Mouse (Mus musculus) induced T-regulatory cell, adult 2 months (primary cell): Measurements from ENCODE around the gene Tmem150b.
A peak's percentile ranks its signal among the peaks of the same experiment; 100 is the strongest.

Source experiments
- DNase-seq: peaks from one replicate; pipeline ENCODE4 v3.0.0-alpha.2; 2012; ENCODE audit warnings: low read depth

Tmem150b gene

DNA sequence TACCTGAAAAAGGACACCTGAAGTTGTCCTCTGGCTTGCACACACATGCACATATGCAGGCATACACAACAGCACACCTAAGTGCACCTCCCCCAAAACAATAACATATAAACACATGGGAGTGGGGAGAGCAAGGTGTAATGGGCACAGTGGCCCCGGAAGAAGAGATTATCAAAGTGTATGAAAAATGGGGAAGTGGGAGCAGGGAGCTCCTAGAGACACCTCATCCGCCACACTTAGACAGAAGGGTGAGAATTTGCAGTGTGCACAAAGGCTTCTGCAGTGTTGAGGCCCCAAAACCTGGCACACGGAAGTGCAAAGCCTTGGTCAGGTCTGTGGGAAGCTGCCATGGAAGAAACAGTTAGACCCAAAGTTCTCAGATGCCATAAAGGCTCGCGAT, 6.0 kb upstream of the Tmem150b start:
- no peak for DNase-seq

DNA sequence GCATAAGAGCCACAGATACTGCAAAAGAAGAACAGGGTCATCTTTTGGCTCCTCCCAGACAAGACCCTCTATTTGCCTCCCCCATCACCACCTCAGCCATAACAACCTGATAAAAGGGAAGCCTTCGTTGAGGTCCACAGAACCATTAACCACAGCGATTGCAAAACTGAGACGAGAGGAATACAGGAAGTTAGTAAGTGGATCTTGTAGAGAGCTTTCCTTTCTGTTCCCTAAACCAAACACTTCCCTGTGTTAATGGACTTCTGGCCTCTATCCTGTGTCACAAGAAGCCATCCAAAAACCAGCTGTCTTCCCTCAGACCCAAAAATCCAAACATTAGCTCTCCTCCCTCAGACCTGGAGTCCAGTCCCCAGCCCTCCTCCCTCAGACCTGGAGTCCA, 690 bp downstream of the Tmem150b start:
- no peak for DNase-seq

DNA sequence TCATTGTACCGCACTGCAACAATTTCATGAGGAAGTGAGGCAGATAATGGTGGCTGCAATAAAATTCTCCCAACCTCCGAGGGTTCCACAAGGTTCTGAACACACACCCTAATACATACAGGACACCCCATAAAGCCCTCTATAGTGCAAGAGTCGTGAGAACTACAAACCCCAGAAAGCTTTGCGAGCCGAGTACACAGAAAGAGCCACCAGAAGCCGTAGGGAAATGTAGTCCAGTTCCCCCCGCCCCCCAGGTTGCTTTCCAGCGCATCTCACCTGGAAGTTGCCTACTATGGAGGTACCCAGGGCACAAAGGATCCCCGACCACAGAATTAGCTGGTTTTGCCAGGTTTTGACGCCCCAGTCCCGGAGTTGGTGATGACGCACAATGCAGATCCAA, 1.5 kb downstream of the Tmem150b start:
- peak; percentile 15 for DNase-seq

DNA sequence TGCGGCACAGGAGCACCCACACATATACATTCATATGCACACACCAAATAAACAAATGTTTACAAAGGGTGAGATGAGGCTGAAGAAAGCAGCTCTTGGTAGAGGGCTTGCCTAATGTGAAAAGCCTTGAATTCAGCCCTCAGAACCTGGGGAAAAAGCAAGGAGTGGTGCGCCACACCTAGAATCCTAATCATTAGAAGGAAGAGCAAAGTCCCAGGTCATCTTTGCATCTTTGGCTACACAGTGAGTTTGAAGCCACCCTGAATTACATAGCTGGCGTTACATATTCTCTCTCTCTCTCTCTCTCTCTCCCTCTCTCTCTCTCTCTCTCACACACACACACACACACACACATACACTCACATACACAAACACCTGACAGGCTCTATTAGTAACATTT, 5.8 kb downstream of the Tmem150b start:
- DNase-seq: no peak

- DNase-seq: no peak
These were observed 8.1 kb downstream of the Tmem150b start for GRCm38 (mm10) chr7:4716955-4717354.

DNA sequence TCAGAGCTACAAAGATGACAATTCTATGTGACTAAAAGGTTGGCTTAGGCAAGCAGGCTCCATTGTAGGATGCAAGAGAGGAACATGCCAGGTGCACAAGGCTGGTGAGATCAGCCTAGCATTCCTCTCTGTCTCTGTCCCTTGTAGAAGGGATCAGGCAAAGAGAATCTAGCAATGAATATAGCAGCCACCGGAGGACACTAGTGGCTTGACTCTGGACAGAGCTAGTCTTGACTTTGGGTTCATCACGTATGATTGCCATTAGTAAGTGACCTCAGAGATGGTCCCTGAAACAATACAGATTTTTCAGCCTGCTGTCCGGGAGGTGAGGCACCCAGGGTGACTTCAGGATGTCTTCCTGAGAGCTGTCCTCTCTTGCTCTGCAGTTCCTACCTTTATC, 12.5 kb downstream of the Tmem150b start:
- no peak for DNase-seq

GRCm38 (mm10) chr7:4705098-4705497, 20.0 kb downstream of the Tmem150b start:
- DNase-seq: peak; percentile 47

DNA sequence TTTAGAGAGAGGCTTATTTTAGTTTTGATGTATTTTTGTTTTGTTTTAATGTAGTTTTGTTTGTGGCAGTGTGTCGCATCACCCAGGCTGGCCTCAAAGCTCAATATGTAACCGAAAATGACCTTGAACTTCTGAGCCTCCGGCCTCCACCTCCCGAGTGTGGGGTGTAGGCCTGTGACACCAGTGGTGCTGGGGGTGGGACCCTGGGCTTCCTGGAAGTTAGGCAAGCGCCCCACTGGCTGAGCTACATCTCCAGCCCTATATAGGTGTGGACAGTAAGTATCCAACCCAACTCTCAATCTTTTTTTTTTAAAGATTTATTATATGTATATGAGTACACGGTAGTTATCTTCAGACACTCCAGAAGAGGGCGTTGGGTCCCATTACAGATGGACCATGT, 21.9 kb downstream of the Tmem150b start:
- DNase-seq: no peak

- no peak for DNase-seq
These were observed 22.7 kb downstream of the Tmem150b start for GRCm38 (mm10) chr7:4702334-4702733.

GRCm38 (mm10) chr7:4693004-4693403, 32.0 kb downstream of the Tmem150b start:
- DNase-seq: no peak

DNA sequence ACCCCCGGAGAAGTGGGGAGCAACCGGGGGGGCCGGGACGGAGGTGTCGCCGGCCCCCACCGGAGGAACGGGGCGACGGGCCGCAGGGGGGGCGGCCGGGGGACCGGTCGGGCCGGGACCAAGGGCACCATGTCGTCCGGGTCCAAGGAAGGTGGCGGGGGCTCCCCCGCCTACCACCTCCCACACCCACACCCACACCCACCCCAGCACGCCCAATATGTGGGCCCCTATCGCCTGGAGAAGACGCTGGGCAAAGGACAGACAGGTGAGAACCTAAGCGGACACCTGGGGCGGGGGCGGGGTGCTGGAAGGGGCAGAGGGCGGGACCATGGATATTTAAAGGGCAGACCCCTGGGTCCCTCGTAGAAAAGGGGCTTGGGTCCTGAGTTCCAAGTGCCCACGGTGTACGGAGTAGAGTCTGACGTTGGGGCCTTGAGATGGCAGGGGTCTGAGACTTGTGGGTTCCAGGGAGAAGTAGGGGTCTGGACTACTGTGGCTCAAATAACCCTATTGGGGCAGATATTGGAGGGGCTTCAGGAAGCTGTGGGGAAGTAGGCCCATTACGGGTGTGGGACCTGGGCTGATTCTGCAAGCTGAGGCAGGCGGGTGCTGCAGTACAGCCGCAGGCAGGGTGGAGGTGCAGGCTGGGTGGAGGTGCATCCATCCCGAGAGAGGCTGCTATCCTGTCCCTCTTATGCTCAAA, 33.9 kb downstream of the Tmem150b start:
- DNase-seq: no peak

DNA sequence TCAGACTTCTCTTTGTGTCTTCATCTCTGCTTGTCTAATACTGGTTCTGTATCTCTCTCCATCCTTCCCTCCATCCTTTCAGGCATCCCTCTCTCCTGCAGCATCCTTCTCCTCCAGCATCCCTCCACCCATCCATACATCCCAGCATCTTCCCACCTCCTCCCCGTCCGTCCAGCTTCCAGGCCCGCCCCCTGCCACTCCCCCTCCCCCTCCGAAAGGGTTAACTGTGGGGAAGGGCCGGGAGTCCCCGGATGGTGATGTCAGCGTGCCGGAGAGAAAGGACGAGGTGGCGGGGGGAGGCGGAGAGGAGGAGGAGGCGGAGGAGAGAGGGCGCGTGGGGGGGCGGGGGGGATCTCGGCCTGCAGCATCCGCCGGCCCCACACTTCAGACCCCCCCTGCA, 34.7 kb downstream of the Tmem150b start, which contains the start of gene Brsk1:
Gene Brsk1, plus strand, starts transcription at position 218 of the 400 bp plus-strand sequence.
- DNase-seq: peak; percentile 38

DNA sequence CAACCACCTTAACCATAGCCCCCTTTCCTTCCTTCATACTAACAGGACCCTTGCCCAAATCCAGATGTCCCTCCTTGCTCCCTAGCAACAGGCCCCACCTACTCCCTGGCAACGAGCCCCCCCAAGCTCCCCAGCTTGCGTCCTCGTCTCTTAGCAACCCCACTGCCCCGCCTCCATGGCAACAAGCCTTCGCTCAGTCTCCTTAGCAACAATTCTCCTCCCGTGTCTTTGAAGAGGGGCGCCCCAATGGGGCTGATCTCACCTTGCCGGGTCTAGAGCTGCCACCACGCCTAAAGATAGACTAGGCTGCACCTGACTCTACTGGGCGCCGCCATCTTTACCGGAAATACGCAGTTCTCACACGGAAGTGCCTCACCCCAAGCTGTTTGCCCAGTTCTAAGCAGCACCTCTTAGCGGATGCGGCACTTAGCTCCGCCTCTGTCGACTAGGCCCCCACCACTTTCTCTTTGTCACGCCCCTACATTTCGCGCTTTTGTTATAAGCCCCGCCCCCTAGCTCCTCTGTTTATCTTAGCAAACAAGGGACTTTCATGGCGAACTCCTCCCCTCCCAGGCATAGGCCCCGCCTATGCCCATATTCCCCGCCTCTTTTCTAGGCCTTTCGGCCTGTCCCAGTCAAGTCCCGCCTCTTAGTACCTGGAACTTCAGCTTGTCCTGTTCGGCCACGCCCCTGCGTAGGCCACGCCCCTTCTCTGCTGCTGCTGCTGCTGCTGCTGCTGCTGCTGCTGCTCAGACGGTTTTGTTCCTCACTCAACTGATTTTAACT, 40.2 kb downstream of the Tmem150b start, which contains the start of gene Hspbp1:
Gene Hspbp1, minus strand, starts transcription at position 437 of the 786 bp plus-strand sequence.
- peak; percentile 100 for DNase-seq

DNA sequence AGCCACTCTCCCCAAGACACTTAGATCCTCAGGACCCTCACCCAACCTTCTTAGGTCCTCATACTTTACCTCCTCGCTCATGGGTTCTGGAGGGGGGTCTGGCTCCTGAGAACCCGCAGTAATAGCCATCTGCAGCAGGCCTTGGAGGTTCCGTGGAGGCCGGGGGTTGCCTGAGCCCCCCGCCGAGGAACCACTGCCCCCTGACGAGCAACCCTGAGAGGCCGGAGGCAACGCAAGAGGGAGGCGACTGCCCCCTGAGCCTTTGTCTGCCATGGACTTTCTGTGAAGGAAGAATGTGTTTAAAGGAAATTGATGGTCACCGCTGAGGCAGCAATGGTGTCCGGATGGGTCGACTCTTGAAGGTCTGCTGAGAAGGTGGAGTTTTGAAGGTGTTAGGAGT, 40.8 kb downstream of the Tmem150b start:
- DNase-seq: no peak

DNA sequence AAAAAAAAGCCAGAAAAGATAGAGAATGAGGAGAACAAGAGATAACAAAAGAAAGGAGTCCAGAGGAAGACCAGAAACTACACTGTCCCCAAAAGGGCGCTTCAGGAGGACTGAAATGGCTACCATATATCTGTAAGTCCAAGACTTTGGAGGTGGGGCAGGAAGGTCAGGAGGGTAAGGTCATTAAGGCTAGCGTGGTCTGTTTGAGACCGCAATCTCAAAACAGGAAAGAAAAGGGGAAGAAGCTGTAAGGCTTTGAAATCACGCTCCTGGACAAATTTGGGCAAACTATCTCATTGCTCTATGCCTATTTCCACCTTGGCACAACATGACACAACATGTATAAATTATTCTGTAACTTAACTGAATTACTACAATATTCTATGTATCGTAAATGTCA, 41.7 kb downstream of the Tmem150b start:
- no peak for DNase-seq

DNA sequence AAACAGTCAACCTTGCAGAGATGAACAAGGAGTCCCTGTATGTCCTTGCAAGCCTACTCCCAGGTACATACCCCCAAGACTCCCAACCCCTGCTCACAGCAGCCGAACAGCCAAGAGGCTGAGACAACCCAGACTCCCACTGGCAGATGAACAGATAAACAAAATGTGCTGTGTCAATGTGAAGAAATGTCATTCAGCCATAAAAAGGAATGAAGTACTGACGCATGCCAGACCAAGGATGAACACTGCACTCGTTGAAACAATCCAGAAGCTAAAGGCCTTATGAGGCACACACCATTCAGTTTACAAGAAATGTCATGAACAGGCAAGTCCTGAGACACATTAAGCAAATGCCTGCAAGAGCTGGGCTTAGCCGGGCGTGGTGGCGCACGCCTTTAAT, 49.8 kb downstream of the Tmem150b start:
- no peak for DNase-seq

DNA sequence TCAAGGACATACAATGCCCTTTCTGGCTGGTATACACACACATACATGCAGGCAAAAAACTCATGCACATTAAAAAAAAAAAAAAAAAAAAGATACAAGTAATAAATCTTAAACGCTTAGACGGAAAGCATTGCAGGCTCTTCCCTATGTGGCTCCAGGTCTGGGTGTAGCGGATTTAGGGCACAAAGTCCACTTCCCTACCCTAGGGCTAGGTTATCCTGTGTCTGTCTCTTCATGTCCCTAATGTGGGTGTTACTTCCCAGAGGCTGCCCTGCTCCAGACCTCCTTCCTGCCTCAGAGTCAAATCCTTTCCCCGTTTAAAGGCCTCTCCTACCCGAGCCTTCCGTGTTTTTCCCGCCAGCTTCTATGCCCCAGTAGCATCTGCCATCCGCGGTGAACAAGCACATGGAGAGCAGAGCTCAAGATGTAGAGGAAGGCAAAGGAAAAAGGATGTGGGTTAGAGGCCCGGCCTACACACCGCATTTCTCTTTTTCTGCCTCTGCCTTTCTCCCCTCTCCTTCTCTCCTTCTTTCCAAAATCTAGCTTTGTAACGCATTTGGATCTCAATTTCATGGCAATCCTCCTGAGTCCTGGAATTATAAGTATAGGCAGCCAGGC, 50.8 kb downstream of the Tmem150b start:
- peak; percentile 55 for DNase-seq

DNA sequence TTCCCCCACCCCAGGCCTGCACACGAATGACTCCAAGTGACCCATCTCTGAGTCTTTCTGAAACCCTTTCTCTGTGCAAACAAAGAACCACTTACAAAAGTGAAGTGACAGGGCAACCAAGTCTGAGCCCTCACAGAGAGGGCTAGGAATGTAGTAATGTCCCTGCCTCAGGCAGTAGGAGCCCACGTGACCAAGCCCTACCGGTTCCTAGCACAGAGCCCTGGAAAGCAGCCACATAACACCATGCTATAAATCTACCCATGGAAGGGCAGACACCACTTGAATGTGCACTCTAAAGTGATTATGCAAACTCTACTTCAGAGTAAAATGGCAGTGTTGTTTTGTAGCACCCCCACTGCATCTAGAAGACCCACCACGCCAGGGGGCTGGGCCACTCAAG, 53.1 kb downstream of the Tmem150b start:
- DNase-seq: no peak

DNA sequence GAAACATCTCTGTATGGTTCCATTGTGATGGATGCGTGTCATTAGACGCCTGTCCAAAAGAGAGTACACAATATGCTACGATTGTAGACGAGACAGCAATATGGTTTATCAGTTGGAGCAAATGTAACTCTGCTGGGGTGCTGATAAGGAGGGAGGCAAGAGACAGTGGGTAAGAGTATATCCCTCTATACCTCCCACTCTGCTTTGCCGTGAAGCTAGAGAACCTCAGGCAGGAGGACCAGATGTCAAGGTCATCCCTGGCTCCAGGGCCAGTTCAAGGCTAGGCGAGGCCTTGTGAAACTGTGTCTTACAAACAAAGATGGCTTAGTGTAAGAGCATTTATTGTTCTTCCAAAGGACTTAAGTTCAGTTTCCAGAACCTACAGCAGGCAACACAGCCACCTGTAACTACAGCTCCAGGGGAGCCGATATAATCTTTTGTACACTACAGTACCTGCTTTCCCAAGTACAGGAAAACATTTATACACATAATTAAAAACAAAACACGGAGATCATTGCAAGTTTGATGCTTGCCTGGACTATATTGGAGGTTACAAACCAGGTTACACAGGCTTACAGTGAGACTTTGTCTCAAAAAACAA, 54.3 kb downstream of the Tmem150b start:
- DNase-seq: no peak

GRCm38 (mm10) chr7:4669156-4669555, 55.9 kb downstream of the Tmem150b start:
- DNase-seq: no peak

DNA sequence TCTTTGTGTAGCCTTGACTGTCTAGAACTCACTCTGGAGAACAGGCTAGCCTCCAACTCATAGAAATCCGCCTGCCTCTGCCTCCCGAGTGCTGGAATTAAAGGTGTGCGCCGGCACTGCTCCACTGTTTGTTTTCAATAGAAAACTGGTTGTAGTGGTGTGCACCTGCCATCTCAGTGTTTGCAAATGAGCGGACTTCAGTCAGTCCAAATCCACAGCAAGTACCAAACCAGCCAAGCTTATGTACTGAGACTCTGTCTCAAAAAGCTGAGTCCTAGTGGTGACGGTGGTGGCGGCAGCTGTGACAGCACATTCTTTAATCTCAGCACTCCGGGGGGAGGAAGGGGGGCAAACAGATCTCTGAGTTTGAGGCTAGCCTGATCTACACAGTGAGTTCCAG, 56.5 kb downstream of the Tmem150b start:
- DNase-seq: no peak

GRCm38 (mm10) chr7:4666871-4667270, 58.2 kb downstream of the Tmem150b start:
- DNase-seq: no peak

- peak; percentile 81 for DNase-seq
These were observed 61.3 kb downstream of the Tmem150b start for GRCm38 (mm10) chr7:4663742-4664141.
